Mouse (Mus musculus): ENCODE measurements around the gene Th. TPM values are rescaled to one million over a fixed set of nuclear protein-coding genes. Genes with fewer than 3 reads are reported as not detected.

Gene Th
- polyA plus RNA-seq, 1 experiment = not detected

- H3K27me3 ChIP-seq (replicated peaks) = peaks cover 72% of the 10 kb centered on the region
- TF ChIP-seq FLI1 (IDR thresholded peaks at IDR 0.05; ENCODE audit: low read length) (no peak), GATA1 (IDR thresholded peaks at IDR 0.05; ENCODE audit: borderline replicate concordance, low read length) (no peak)
- H3K4me1 ChIP-seq = peaks cover 18% of the 10 kb centered on the region
- peak overlapping the region; percentile 20 for H3K4me3 ChIP-seq (replicated peaks)
- H3K36me3 ChIP-seq (replicated peaks; ENCODE audit: low read length) = no peaks in the 10 kb centered on the region
- 0 out of 2 replicates have a peak, but pooled peaks cover 3% of the 10 kb centered on the region for H3K9me3 ChIP-seq
Measured at GRCm38 (mm10) chr7:142935708-142936107, 4.8 kb upstream of the Th start.

- Histone ChIP-seq H3K36me3 (replicated peaks; ENCODE audit: low read length) (no peaks in the 10 kb centered on the region), H3K9me3 (no peaks in the 10 kb centered on the region), H3K4me3 (replicated peaks) (no peak overlapping the region), H3K27me3 (replicated peaks) (peaks cover 91% of the 10 kb centered on the region), H3K4me1 (peaks cover 13% of the 10 kb centered on the region)
- TF ChIP-seq GATA1 (IDR thresholded peaks at IDR 0.05; ENCODE audit: borderline replicate concordance, low read length) = no peak
- TF ChIP-seq FLI1 (IDR thresholded peaks at IDR 0.05; ENCODE audit: low read length) = no peak
Measured at GRCm38 (mm10) chr7:142932469-142932868, 1.5 kb upstream of the Th start.

GRCm38 (mm10) chr7:142929516-142929915 lies 1.4 kb downstream of the Th start:
- H3K36me3 ChIP-seq (replicated peaks; ENCODE audit: low read length) = no peaks in the 10 kb centered on the region
- no peaks in the 10 kb centered on the region for H3K9me3 ChIP-seq
- H3K4me3 ChIP-seq (replicated peaks) = no peak overlapping the region
- H3K27me3 ChIP-seq (replicated peaks) = peaks cover 85% of the 10 kb centered on the region
- TF ChIP-seq GATA1 (IDR thresholded peaks at IDR 0.05; ENCODE audit: borderline replicate concordance, low read length) (no peak), FLI1 (IDR thresholded peaks at IDR 0.05; ENCODE audit: low read length) (no peak)
- H3K4me1 ChIP-seq = peaks cover 9% of the 10 kb centered on the region

GRCm38 (mm10) chr7:142927293-142927692 lies 3.6 kb downstream of the Th start:
- peaks cover 78% of the 10 kb centered on the region for H3K27me3 ChIP-seq (replicated peaks)
- TF ChIP-seq GATA1 (IDR thresholded peaks at IDR 0.05; ENCODE audit: borderline replicate concordance, low read length) = no peak
- no peak for TF ChIP-seq FLI1 (IDR thresholded peaks at IDR 0.05; ENCODE audit: low read length)
- H3K9me3 ChIP-seq = no peaks in the 10 kb centered on the region
- no peak overlapping the region for H3K4me3 ChIP-seq (replicated peaks)
- H3K36me3 ChIP-seq (replicated peaks; ENCODE audit: low read length) = no peaks in the 10 kb centered on the region
- no peaks in the 10 kb centered on the region for H3K4me1 ChIP-seq

- TF ChIP-seq FLI1 (IDR thresholded peaks at IDR 0.05; ENCODE audit: low read length) = no peak
- no peak for TF ChIP-seq GATA1 (IDR thresholded peaks at IDR 0.05; ENCODE audit: borderline replicate concordance, low read length)
- Histone ChIP-seq H3K36me3 (replicated peaks; ENCODE audit: low read length) (no peaks in the 10 kb centered on the region), H3K4me3 (replicated peaks) (no peak overlapping the region), H3K27me3 (replicated peaks) (peaks cover 65% of the 10 kb centered on the region), H3K9me3 (no peaks in the 10 kb centered on the region), H3K4me1 (no peaks in the 10 kb centered on the region)
Measured at GRCm38 (mm10) chr7:142918641-142919628, 12.0 kb downstream of the Th start.

GRCm38 (mm10) chr7:142917659-142918058 lies 13.3 kb downstream of the Th start:
- Histone ChIP-seq H3K9me3 (no peaks in the 10 kb centered on the region), H3K27me3 (replicated peaks) (peaks cover 65% of the 10 kb centered on the region), H3K4me1 (no peaks in the 10 kb centered on the region), H3K4me3 (replicated peaks) (no peak overlapping the region), H3K36me3 (replicated peaks; ENCODE audit: low read length) (no peaks in the 10 kb centered on the region)
- no peak for TF ChIP-seq FLI1 (IDR thresholded peaks at IDR 0.05; ENCODE audit: low read length)
- no peak for TF ChIP-seq GATA1 (IDR thresholded peaks at IDR 0.05; ENCODE audit: borderline replicate concordance, low read length)

- no peak overlapping the region for H3K4me3 ChIP-seq (replicated peaks)
- peaks cover 68% of the 10 kb centered on the region for H3K27me3 ChIP-seq (replicated peaks)
- TF ChIP-seq GATA1 (IDR thresholded peaks at IDR 0.05; ENCODE audit: borderline replicate concordance, low read length) = no peak
- no peak for TF ChIP-seq FLI1 (IDR thresholded peaks at IDR 0.05; ENCODE audit: low read length)
Measured at GRCm38 (mm10) chr7:142916178-142916577, 14.8 kb downstream of the Th start.

GRCm38 (mm10) chr7:142911682-142912081 lies 19.2 kb downstream of the Th start:
- Histone ChIP-seq H3K9me3 (no peaks in the 10 kb centered on the region), H3K27me3 (replicated peaks) (peaks cover 90% of the 10 kb centered on the region), H3K36me3 (replicated peaks; ENCODE audit: low read length) (no peaks in the 10 kb centered on the region), H3K4me3 (replicated peaks) (no peak overlapping the region), H3K4me1 (no peaks in the 10 kb centered on the region)
- TF ChIP-seq GATA1 (IDR thresholded peaks at IDR 0.05; ENCODE audit: borderline replicate concordance, low read length) = no peak
- no peak for TF ChIP-seq FLI1 (IDR thresholded peaks at IDR 0.05; ENCODE audit: low read length)

More at GRCm38 (mm10) chr7:142916178-142916577, 14.8 kb downstream of the Th start:
- no peaks in the 10 kb centered on the region for H3K36me3 ChIP-seq (replicated peaks; ENCODE audit: low read length)
- no peaks in the 10 kb centered on the region for H3K9me3 ChIP-seq
- no peaks in the 10 kb centered on the region for H3K4me1 ChIP-seq

GRCm38 (mm10) chr7:142910104-142910503 lies 20.8 kb downstream of the Th start:
- Histone ChIP-seq H3K36me3 (replicated peaks; ENCODE audit: low read length) (no peaks in the 10 kb centered on the region), H3K4me3 (replicated peaks) (no peak overlapping the region), H3K9me3 (no peaks in the 10 kb centered on the region), H3K27me3 (replicated peaks) (peaks cover 93% of the 10 kb centered on the region), H3K4me1 (no peaks in the 10 kb centered on the region)
- TF ChIP-seq FLI1 (IDR thresholded peaks at IDR 0.05; ENCODE audit: low read length) (no peak), GATA1 (IDR thresholded peaks at IDR 0.05; ENCODE audit: borderline replicate concordance, low read length) (no peak)

GRCm38 (mm10) chr7:142909622-142910021 lies 21.3 kb downstream of the Th start:
- no peaks in the 10 kb centered on the region for H3K4me1 ChIP-seq
- no peaks in the 10 kb centered on the region for H3K9me3 ChIP-seq
- no peaks in the 10 kb centered on the region for H3K36me3 ChIP-seq (replicated peaks; ENCODE audit: low read length)
- no peak overlapping the region for H3K4me3 ChIP-seq (replicated peaks)
- H3K27me3 ChIP-seq (replicated peaks) = peaks cover 92% of the 10 kb centered on the region
- TF ChIP-seq GATA1 (IDR thresholded peaks at IDR 0.05; ENCODE audit: borderline replicate concordance, low read length) (no peak), FLI1 (IDR thresholded peaks at IDR 0.05; ENCODE audit: low read length) (no peak)
